Mouse (Mus musculus): ENCODE data around the gene Dlx4. TPM values are rescaled to one million over a fixed set of nuclear protein-coding genes. Genes with fewer than 3 reads are reported as not detected.

The Dlx4 gene
- total RNA-seq, 2 experiments from 2014 or later, result 0.32 TPM; not detected in 1

DNA sequence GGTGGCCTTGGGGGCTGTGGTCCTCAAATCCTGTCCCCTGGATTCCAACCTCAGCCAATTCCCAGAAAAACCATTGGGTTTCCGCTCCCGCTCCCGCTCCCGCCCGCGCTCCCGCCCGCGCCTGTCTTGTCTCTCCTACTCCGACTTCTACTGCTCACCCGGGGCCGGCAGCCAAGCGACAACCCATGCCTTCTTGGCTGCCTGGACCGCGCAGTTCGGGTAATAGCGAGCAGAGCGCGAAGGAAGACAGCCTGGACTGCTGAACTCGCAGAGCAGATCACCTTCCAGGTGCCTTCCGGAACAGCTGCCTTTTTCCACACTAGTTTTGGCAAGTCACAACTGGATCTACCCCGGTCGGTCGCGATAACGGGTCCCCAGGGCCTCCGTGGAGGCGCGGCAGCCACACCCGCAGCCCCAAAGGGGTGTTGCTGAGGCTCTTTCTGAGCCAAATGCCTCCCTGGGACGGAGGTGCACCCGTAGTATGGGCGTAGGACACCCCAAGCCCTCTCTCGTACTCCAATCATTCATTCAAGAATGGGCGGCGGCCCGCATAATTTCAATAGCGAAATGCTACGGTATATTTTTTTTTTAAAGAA lies 3.0 kb downstream of the Dlx4 start:
- peak; percentile 52 for DNase-seq

DNA sequence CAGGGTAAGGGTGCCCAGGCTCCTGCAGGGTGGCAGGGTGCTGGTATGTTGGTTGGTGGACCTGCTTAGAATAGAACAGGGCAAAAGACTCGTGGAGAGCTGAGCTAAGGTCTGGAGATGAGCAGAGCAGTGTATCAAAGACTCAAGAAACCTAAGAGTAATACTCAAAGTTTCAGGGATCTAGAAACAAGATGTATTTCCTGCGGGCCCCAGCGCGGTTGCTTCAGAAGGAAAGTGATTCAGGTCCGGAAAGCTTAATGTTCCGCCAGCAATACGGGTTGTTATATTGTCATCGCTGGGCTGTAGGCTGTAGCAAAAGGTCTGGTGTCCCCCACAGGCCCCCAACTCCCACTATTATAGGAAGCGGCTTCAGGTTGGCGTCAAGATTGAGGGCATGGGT lies 3.8 kb downstream of the Dlx4 start:
- no peak for DNase-seq

- no peak for DNase-seq
Observed at GRCm38 (mm10) chr11:95139871-95140270, 6.2 kb downstream of the Dlx4 start.

DNA sequence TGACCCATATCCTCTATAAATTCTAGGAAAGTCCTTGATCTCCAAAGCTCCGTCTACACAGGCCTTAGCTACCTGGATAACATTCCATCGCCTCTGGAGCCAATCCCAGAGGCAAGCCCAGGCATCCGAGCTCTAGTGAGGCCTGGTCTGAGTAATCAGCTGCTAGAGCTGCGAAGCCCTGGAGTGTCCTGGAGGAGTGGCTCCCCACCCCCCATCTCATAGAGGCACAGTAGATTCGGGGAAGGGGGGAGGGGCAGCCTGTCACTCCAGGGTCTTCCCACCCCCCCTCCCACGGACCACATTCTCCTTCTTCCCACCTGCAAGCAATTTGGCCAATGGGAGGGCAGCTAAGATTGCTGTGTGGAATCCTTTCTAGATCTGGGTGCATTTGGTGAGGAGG lies 8.8 kb downstream of the Dlx4 start:
- DNase-seq, result no peak

DNA sequence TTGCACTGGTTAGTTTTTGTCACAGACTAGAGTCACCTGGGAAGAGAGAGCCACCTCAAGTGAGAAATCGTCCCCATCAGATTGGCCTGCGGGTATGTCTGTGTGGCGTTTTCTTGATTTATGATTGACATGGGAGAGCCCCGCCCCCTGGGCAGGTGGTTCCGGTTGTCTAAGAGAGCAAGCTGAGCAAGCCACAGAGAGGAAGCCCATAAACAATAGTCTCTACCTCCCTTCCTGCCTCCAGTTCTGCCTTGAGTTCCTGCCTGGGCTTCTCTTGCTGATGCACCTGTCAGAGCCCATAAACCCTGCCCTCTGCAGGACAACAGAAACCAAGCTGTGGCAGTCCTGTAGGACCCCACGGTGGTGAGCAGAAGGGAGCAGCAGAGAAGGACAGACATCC lies 12.7 kb downstream of the Dlx4 start:
- no peak for DNase-seq

GRCm38 (mm10) chr11:95130668-95131252 lies 15.3 kb downstream of the Dlx4 start:
- DNase-seq, result no peak

DNA sequence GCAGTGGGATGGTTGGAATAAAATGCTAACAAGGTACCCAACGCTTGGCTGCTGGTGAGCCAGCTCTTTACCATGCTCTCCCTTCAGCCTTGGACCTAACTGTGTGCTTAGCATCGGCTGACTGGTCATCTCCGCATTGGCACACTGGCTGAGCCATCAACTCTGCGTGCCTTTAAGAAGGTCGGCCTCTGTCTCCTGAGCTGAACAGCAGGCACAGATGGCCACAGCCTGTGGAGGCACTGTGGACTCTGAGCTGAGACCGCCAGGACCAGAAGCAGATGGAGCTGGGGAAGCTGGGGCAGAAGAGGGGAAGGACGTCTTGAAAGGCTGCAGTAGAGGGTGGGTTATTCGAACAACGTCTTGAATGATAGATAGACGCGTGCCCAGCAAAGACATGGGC lies 17.7 kb downstream of the Dlx4 start:
- DNase-seq, result no peak

DNA sequence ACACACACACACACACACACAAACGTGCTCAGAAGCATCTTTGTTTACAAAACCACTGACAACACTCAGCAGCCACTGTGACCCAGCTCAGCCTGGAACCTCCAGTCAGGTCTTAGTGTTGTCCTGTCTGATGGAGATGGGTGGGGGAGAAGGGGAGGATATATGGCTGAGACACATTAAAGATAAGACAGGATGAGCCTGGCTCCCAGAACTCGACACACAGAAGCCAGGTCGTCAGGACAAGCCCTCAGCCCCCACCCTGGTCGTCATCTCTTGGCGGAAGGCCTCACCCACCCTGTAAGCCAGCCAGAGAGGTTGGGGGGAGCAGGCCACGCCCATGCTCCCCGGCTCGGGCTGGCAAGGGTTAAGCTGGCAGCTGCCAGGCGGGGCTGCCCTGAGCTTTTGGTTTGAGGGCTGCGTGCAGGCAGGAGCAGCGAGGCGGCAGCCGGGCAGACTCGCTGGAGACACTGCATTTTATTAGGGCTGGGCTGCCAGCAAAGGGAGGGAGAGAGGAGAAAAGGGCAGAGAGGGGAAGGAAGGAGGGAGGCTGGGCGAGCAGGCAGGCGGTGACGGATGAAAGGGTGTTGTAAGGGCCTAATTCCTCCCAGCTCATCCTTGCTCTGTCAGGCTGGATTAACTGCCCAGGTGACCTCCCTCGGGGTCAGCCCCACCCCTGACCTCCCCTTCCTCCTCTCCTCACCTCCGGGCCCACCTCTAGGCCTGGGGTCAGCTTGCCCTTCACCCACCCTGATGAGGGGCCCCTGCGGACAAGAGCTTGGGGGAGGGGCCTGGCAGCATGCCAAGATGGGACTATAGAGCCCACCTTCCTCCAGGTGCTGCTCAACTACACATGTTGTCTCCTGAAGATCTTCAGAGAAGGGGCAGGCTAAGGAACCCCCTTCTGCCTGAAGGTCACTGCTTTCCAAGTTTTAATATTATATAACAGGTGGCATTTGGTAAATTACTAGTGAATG lies 19.5 kb downstream of the Dlx4 start:
- DNase-seq, result peak; percentile 41

DNA sequence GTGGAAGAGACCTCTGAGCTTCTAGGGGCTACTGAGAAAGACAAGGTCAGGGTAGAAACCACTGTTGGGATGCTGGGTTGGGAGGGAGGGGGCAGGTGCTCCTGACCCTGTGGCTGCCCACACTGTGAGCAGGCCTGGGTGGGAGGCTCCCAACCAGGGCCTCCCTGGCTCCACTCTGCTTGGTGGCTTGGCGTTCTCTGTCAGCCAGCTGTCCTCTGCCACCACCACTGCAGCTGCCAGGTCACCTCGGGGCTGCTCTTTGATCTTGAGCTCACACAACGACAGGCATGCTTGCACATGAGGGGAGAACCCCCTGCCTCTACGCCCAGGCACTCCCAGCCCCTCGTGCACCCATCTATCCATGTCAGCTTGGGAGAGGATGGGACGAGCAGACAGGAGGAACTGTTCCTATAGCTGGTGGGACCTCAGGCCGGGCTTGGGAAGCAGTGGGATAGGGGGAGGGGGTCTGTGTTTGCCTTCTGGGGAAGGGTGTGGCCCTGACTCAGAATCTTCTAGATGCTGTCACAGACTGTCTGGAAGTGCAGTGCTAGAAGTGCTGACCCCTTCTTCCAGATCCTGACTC lies 20.6 kb downstream of the Dlx4 start:
- no peak for DNase-seq

DNA sequence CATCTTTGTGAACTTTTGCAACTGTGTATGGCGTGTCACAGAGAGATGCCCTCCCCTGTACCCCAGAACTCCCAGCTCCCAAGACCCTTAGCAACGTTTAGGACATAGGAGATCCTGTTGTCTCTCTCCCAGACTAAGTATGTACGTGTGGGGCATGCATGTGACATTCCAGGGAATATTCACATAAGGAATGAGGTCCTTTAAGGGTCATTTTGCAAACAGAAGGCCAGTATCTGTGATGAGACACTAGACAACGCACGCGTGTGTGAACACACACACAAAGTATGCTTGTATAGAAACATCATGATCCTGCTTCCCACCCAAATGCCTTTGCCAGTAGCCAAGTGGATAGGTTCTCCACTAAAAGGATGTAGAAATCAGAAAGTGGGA lies 24.0 kb downstream of the Dlx4 start:
- no peak for DNase-seq

- DNase-seq, result no peak
Observed at GRCm38 (mm10) chr11:95121161-95122099, 24.6 kb downstream of the Dlx4 start.

- no peak for DNase-seq
Observed at GRCm38 (mm10) chr11:95120633-95121020, 25.4 kb downstream of the Dlx4 start.

GRCm38 (mm10) chr11:95119990-95120632 lies 26.0 kb downstream of the Dlx4 start, which contains the start of gene Dlx3:
TSS of gene Dlx3 (plus strand) at chr11:95120119.
- peak; percentile 40 for DNase-seq

DNA sequence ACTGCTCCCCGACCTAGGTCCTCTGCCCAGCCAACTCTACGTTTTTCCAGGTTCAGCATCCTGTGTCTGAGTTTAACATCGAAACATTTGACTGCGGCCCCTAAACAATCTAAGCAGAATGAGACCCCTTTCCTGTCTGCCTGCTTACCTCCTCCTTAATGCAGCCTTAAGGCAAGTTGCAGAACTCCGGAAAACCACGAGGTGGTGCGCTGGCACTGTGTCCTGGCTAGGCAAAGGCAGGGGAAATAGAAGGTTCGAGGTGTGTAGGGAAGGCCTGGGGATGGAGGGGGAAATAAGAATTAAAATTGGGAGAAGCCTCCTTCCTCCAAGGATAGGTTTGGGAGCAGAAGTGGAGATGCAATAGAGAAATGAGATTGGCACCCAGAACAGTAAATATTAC lies 27.6 kb downstream of the Dlx4 start:
- DNase-seq, result peak; percentile 82

- DNase-seq, result peak; percentile 69
Observed at GRCm38 (mm10) chr11:95117030-95117429, 29.0 kb downstream of the Dlx4 start.

DNA sequence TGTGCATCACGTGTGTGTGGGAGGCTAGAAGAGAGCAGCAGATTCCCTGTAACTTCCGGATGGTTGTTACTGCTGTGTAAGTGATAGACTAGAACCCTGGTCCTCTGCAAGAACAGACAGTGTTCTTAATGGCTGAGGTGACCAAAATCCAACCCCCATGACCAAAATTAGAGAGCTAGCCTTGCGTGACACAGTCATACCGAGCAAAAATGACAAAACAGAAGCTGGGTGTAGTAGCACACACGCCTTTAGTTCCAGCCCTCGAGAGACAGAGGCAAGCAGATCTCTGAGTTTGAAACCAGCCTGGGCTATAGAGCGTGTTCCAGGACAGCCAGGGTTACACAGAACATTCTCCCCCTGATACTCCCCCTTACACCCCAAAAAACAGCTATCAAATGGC lies 36.0 kb downstream of the Dlx4 start:
- no peak for DNase-seq

- no peak for DNase-seq
Observed at GRCm38 (mm10) chr11:95109000-95109399, 37.1 kb downstream of the Dlx4 start.

GRCm38 (mm10) chr11:95106440-95107236 lies 39.4 kb downstream of the Dlx4 start:
- peak; percentile 83 for DNase-seq

DNA sequence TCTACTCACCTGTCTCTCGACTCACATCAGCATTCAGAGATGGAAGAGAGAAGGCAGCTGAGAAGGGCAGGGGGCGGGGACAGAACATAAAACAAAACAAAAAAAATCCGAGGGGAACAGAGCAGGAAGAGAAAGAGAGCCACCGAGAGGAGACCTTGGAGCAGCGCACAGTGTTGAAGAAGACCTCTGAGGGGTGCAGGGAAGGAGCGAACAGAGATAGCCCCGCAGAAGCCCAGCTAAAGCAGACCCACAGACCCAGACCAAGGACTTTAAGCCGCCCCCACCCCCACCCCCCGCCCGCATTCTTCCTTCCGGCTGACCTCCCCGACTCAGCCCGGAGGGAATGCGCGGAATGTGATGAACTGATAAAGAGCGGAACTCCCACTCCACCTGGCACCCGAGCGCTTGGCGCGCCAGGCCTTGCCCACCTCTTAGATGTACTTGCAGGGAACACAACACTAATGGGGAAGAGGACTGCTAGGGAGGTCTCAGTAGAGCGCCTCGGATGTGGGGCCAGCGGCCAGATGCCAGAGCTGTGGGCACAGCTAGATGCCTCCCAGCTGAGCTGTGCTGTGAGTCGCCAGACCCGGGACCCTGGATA lies 40.7 kb downstream of the Dlx4 start:
- DNase-seq, result no peak

- DNase-seq, result no peak
Observed at GRCm38 (mm10) chr11:95104266-95104665, 41.8 kb downstream of the Dlx4 start.
